Mouse (Mus musculus) ES-Bruce4 (cell line): ENCODE results near the gene Gapdhs. TPM values are rescaled to one million over a fixed set of nuclear protein-coding genes. Genes with fewer than 3 reads are reported as not detected.
A peak's percentile ranks its signal among the peaks of the same experiment; 100 is the strongest.

ENCODE experiments used
- H3K27ac ChIP-seq: 2 replicates; pipeline ENCODE4 v1.5.1; 2012; ENCODE audit warnings: low read length, inconsistent platforms; ENCODE audit not compliant: insufficient read depth
- H3K27me3 ChIP-seq: 2 replicates; pipeline ENCODE4 v1.6.1; 2012; ENCODE audit warnings: mild to moderate bottlenecking, low read length, inconsistent platforms; ENCODE audit not compliant: control insufficient read depth, poor library complexity, insufficient read depth, severe bottlenecking
- H3K36me3 ChIP-seq: 2 replicates; pipeline ENCODE4 v1.6.1; 2012; ENCODE audit warnings: inconsistent platforms, mild to moderate bottlenecking, low read length, moderate library complexity; ENCODE audit not compliant: control insufficient read depth, poor library complexity, insufficient read depth, severe bottlenecking
- H3K4me1 ChIP-seq: one replicate; pipeline ENCODE4 v1.8.1; 2011; ENCODE audit warnings: low read length; ENCODE audit not compliant: control insufficient read depth, insufficient read depth
- H3K4me3 ChIP-seq: 2 replicates; pipeline ENCODE4 v1.5.1; 2011; ENCODE audit warnings: low read depth, mild to moderate bottlenecking, low read length
- H3K9ac ChIP-seq: 2 replicates; pipeline ENCODE4 v1.6.1; 2012; ENCODE audit warnings: low read depth, mild to moderate bottlenecking, inconsistent platforms; ENCODE audit not compliant: poor library complexity, severe bottlenecking
- H3K9me3 ChIP-seq: replicated peaks from 2 replicates; pipeline ENCODE4 v1.6.1; 2012; ENCODE audit warnings: mild to moderate bottlenecking, low read length, inconsistent platforms; ENCODE audit not compliant: control insufficient read depth, poor library complexity, insufficient read depth, severe bottlenecking
- CTCF ChIP-seq: IDR thresholded peaks from one replicate; pipeline ENCODE4 v1.8.1; 2011; ENCODE audit warnings: low read depth, low read length
- EP300 ChIP-seq: IDR thresholded peaks from 2 replicates; pipeline ENCODE4 v1.6.1; 2011; ENCODE audit warnings: low read depth, low read length; ENCODE audit not compliant: insufficient read depth
- POLR2A ChIP-seq: IDR thresholded peaks from one replicate; pipeline ENCODE4 v1.8.1; 2011; ENCODE audit warnings: low read length; ENCODE audit not compliant: insufficient read depth
- polyA plus RNA-seq: library from polyadenylated mRNA; stranded (reverse); fragments of >200 nt; gene quantifications from 2 replicates; pipeline ENCODE4 v1.2.4, GENCODE M21; 2011; ENCODE audit warnings: low read depth; ENCODE audit not compliant: missing spikeins, insufficient read depth, insufficient read length

The Gapdhs gene
- polyA plus RNA-seq, 1 experiment, result not detected

- H3K4me3 ChIP-seq, result peak within 1 kb of the TSS; percentile 83
- no peaks in the 10 kb centered on the region for H3K4me1 ChIP-seq
- peak within 1 kb of the TSS; percentile 52 for H3K27ac ChIP-seq
- no peaks in the 10 kb centered on the region for H3K9me3 ChIP-seq
- H3K9ac ChIP-seq, result peak within 1 kb of the TSS; percentile 71
- TF ChIP-seq EP300 (0 out of 2 replicates have a peak, but pooled peaks have one; percentile 4), POLR2A (peak; percentile 49), CTCF (peak; percentile 8)
- no peaks in the 10 kb centered on the region for H3K36me3 ChIP-seq
- no peaks in the 10 kb centered on the region for H3K27me3 ChIP-seq
These were observed 14.0 kb downstream of the Gapdhs start, which contains the start of gene Tmem147 for GRCm38 (mm10) chr7:30729396-30730063. Gene Tmem147 (minus strand): TSS chr7:30729540.

DNA sequence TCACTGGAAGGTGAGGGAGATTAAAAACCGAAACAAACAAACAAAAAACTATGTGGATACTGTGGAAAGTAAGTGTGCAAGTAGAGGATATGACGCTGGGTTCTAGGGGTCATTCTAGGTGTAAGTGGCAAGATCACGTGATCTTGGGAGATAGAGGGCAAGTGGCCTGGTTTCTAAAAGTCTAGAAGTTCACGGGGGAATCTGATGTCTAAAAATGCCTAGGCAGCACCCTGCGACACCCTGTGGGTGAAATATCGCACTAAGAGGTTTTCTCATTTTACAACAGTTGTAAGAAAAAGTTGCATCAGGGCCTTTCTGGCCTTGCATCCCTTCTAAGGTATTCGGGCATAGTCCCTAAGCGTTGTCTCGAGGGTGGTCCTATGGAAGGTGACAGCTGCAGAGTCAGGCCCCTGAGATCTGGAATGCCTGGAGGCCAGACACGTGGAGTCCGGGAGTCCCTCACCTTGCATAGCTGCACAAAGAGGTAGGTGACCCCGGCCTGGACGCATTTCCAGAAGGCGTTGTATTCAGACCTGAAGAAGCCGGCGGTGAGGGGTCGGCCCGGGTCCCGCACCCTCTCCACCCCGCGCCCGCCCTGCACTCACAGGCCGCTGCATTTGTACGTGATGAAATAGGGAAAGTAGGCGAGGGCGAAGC is 14.6 kb downstream of the Gapdhs start:
- no peaks in the 10 kb centered on the region for H3K36me3 ChIP-seq
- no peak for TF ChIP-seq EP300
- no peak for TF ChIP-seq POLR2A
- no peak for TF ChIP-seq CTCF
- H3K27ac ChIP-seq, result no peak overlapping the region
- H3K9ac ChIP-seq, result peak overlapping the region; percentile 71
- H3K9me3 ChIP-seq, result no peaks in the 10 kb centered on the region
- H3K4me1 ChIP-seq, result no peaks in the 10 kb centered on the region
- peak overlapping the region; percentile 83 for H3K4me3 ChIP-seq
- no peaks in the 10 kb centered on the region for H3K27me3 ChIP-seq

GRCm38 (mm10) chr7:30728214-30728613 is 15.3 kb downstream of the Gapdhs start:
- Histone ChIP-seq H3K9ac (0 out of 2 replicates have a peak overlapping the region, but pooled peaks have one; percentile 71), H3K4me1 (no peaks in the 10 kb centered on the region), H3K4me3 (no peak overlapping the region), H3K27me3 (no peaks in the 10 kb centered on the region), H3K27ac (no peak overlapping the region), H3K36me3 (no peaks in the 10 kb centered on the region), H3K9me3 (no peaks in the 10 kb centered on the region)
- no peak for TF ChIP-seq CTCF
- TF ChIP-seq EP300, result no peak
- TF ChIP-seq POLR2A, result no peak

GRCm38 (mm10) chr7:30723274-30723953 is 20.1 kb downstream of the Gapdhs start:
- H3K4me1 ChIP-seq, result no peaks in the 10 kb centered on the region
- no peaks in the 10 kb centered on the region for H3K27me3 ChIP-seq
- H3K36me3 ChIP-seq, result no peaks in the 10 kb centered on the region
- H3K27ac ChIP-seq, result no peak overlapping the region
- no peaks in the 10 kb centered on the region for H3K9me3 ChIP-seq
- no peak for TF ChIP-seq EP300
- TF ChIP-seq POLR2A, result no peak
- TF ChIP-seq CTCF, result no peak
- H3K4me3 ChIP-seq, result no peak overlapping the region
- no peak overlapping the region for H3K9ac ChIP-seq

GRCm38 (mm10) chr7:30721286-30721685 is 22.2 kb downstream of the Gapdhs start:
- H3K9ac ChIP-seq, result no peak overlapping the region
- no peaks in the 10 kb centered on the region; the same call in 1 of the 2 replicates for H3K27me3 ChIP-seq
- no peaks in the 10 kb centered on the region for H3K9me3 ChIP-seq
- no peaks in the 10 kb centered on the region for H3K4me1 ChIP-seq
- TF ChIP-seq POLR2A (no peak), CTCF (no peak), EP300 (no peak)
- no peak overlapping the region for H3K27ac ChIP-seq
- H3K4me3 ChIP-seq, result no peak overlapping the region
- H3K36me3 ChIP-seq, result no peaks in the 10 kb centered on the region

DNA sequence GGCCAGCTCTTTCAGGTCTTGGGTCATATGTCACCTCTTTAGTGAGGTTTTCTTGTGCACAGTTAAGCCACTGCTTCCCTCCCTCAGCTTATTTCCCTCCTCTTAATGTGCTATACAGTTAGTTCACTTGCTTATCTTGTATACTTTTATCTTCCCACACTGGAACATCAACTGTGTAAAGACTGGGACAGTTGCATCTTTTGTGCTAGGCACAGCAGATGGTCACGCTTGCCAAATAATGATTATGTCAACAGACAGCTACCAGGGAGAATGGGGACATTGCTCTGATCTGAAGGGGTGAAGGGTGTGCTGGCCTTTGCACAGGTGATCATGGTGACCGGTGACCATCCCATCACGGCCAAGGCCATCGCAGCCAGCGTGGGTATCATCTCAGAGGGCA is 23.8 kb downstream of the Gapdhs start:
- Histone ChIP-seq H3K27me3 (no peaks in the 10 kb centered on the region; the same call in 1 of the 2 replicates), H3K9ac (no peak overlapping the region)

More for the DNA sequence above, 23.8 kb downstream of the Gapdhs start:
- no peaks in the 10 kb centered on the region for H3K36me3 ChIP-seq
- no peaks in the 10 kb centered on the region for H3K9me3 ChIP-seq
- H3K4me3 ChIP-seq, result no peak overlapping the region
- H3K27ac ChIP-seq, result no peak overlapping the region
- no peaks in the 10 kb centered on the region for H3K4me1 ChIP-seq
- TF ChIP-seq EP300 (no peak), POLR2A (no peak), CTCF (no peak)
